Mouse (Mus musculus): ENCODE data around the gene Kcnh6. TPM values are rescaled to one million over a fixed set of nuclear protein-coding genes. Genes with fewer than 3 reads are reported as not detected.
"Not testable (repeated sequence)": the region's sequence is repeated elsewhere in the genome, so short reads cannot be mapped to it uniquely, and the experiment has no call there.

The Kcnh6 gene
- polyA plus RNA-seq, 1 experiment from 2014 or later, result 16.7 TPM

GRCm38 (mm10) chr11:106066616-106067015 lies 58.7 kb downstream of the Kcnh6 start:
- H3K36me3 ChIP-seq; H3K9me3 ChIP-seq; ATAC-seq (ENCODE audit: low read depth); H3K27me3 ChIP-seq: not testable (repeated sequence)
- peak overlapping the region; percentile 92 for H3K4me2 ChIP-seq
- peak overlapping the region; percentile 89 for H3K4me3 ChIP-seq
- 14% methylated on average over 23 of the region's 23 CpGs for WGBS
- peaks cover 14% of the 10 kb centered on the region for H3K4me1 ChIP-seq (replicated peaks)
- H3K9ac ChIP-seq, result peak overlapping the region; percentile 90
- peak overlapping the region; percentile 89 for H3K27ac ChIP-seq (replicated peaks)

- H3K27ac ChIP-seq (replicated peaks), result no peak overlapping the region
- no peak overlapping the region for H3K4me3 ChIP-seq
- no peak overlapping the region for H3K4me2 ChIP-seq
- ATAC-seq (ENCODE audit: low read depth), result no peak
- no peak overlapping the region for H3K9ac ChIP-seq
- 92% methylated on average over 3 of the region's 3 CpGs for WGBS
- H3K4me1 ChIP-seq (replicated peaks), result no peaks in the 10 kb centered on the region
- no peaks in the 10 kb centered on the region for H3K9me3 ChIP-seq
- no peaks in the 10 kb centered on the region for H3K27me3 ChIP-seq
- H3K36me3 ChIP-seq, result peaks cover 28% of the 10 kb centered on the region
These were observed 65.8 kb downstream of the Kcnh6 start for GRCm38 (mm10) chr11:106073774-106074173.

- H3K4me1 ChIP-seq (replicated peaks), result no peaks in the 10 kb centered on the region
- H3K27me3 ChIP-seq, result no peaks in the 10 kb centered on the region
- no peak overlapping the region for H3K4me2 ChIP-seq
- H3K9ac ChIP-seq, result no peak overlapping the region
- no peak overlapping the region for H3K4me3 ChIP-seq
- H3K36me3 ChIP-seq, result peaks cover 28% of the 10 kb centered on the region
- no peak overlapping the region for H3K27ac ChIP-seq (replicated peaks)
- WGBS, result 5% methylated on average over 4 of the region's 4 CpGs
- no peak for ATAC-seq (ENCODE audit: low read depth)
- no peaks in the 10 kb centered on the region for H3K9me3 ChIP-seq
These were observed 68.4 kb downstream of the Kcnh6 start for GRCm38 (mm10) chr11:106076321-106076720.

Other genes starting within 250 kb of the Kcnh6 start
- 27.6 and 29.8 TPM in 2 replicates for gene Cyb561, start 54.8 kb upstream of the Kcnh6 start, polyA plus RNA-seq (2015; fragmentation: Nextera tagmentation; extraction: Ambion mirVana)
- 2.0 and 2.4 TPM in 2 replicates for gene Ace, start 40.2 kb upstream of the Kcnh6 start, polyA plus RNA-seq (2015; fragmentation: Nextera tagmentation; extraction: Ambion mirVana)
- gene Ace3, start 13.4 kb upstream of the Kcnh6 start, polyA plus RNA-seq (2015; fragmentation: Nextera tagmentation; extraction: Ambion mirVana), result not detected in 2 replicates
- gene Dcaf7, start 28.7 kb downstream of the Kcnh6 start, polyA plus RNA-seq (2015; fragmentation: Nextera tagmentation; extraction: Ambion mirVana), result 110 and 116 TPM in 2 replicates
- 7.5 and 8.9 TPM in 2 replicates for gene Taco1, start 57.9 kb downstream of the Kcnh6 start, polyA plus RNA-seq (2015; fragmentation: Nextera tagmentation; extraction: Ambion mirVana)
- gene Map3k3, start 76.5 kb downstream of the Kcnh6 start, polyA plus RNA-seq (2015; fragmentation: Nextera tagmentation; extraction: Ambion mirVana), result 15.9 and 18.0 TPM in 2 replicates
- not detected in 2 replicates for gene Gm10840, start 152.7 kb downstream of the Kcnh6 start, polyA plus RNA-seq (2015; fragmentation: Nextera tagmentation; extraction: Ambion mirVana)
- 171 and 187 TPM in 2 replicates for gene Limd2, start 152.7 kb downstream of the Kcnh6 start, polyA plus RNA-seq (2015; fragmentation: Nextera tagmentation; extraction: Ambion mirVana)
- gene Strada, start 194.0 kb downstream of the Kcnh6 start, polyA plus RNA-seq (2015; fragmentation: Nextera tagmentation; extraction: Ambion mirVana), result 32.8 and 33.5 TPM in 2 replicates
- 96.7 and 111 TPM in 2 replicates for gene Ccdc47, start 208.2 kb downstream of the Kcnh6 start, polyA plus RNA-seq (2015; fragmentation: Nextera tagmentation; extraction: Ambion mirVana)
- 87.1 and 89.8 TPM in 2 replicates for gene Ddx42, start 208.8 kb downstream of the Kcnh6 start, polyA plus RNA-seq (2015; fragmentation: Nextera tagmentation; extraction: Ambion mirVana)
- 35.3 and 42.4 TPM in 2 replicates for gene Ftsj3, start 248.0 kb downstream of the Kcnh6 start, polyA plus RNA-seq (2015; fragmentation: Nextera tagmentation; extraction: Ambion mirVana)
- 360 and 361 TPM in 2 replicates for gene Psmc5, start 248.0 kb downstream of the Kcnh6 start, polyA plus RNA-seq (2015; fragmentation: Nextera tagmentation; extraction: Ambion mirVana)